Mouse (Mus musculus) monocyte, adult 2 months (primary cell): ENCODE measurements around the gene Thegl.
"Not testable (repeated sequence)": the region's sequence is repeated elsewhere in the genome, so short reads cannot be mapped to it uniquely, and the experiment has no call there.

ENCODE experiments used
- DNase-seq, 2 experiments: peaks; one replicate each; pipeline ENCODE4 v3.0.0; 2022; ENCODE audit warnings: low spot score in 2 of 2, low read depth in 1 of 2

The Thegl gene

GRCm38 (mm10) chr5:77015544-77016482 is at the start of gene Thegl:
Gene Thegl (plus strand): TSS chr5:77016023.
- DNase-seq: peak; percentile 56 to 71

DNA sequence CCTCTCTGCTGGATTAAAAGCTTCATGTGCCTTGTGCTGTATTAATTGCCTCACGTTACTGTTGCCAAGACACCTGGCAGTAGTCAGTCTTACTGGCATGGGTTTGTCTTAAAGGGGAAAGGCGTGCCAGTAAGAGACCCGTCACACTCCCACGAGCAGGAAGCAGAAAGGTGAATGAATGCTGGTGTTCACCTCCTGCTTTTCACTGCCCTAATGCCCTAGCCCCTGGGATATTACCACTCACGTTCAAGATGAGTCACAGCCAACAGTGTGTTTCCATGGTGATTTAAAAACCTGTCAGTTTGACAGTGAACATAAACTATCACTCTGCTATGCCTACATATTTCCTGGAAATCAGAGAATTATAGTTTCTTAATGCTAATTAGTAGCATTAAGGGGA is 46.6 kb upstream of the Thegl start:
- DNase-seq: no peak

- not testable (repeated sequence) for DNase-seq
Observed at GRCm38 (mm10) chr5:76971115-76971514, 44.7 kb upstream of the Thegl start.

DNA sequence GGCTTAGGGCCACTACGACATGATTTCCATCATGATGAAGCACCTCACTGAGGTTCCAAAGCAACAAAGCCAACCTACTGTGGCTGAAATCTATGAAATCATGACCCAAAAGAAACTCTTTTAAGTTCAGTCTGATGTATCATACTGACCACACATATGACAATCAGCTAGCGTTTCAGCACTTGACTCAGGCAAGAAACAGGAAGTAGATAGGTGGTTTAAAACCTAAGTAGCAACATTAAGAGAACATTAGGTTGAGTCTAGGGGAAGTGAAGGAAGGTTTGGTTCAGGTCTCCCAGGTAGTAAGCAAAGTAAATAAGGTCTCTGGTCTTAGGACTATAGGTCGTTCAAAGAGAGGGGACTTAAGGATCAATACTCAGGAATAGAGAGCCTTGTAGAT is 42.3 kb upstream of the Thegl start:
- no peak for DNase-seq

- no peak for DNase-seq
Observed at GRCm38 (mm10) chr5:76974207-76974553, 41.6 kb upstream of the Thegl start.

DNA sequence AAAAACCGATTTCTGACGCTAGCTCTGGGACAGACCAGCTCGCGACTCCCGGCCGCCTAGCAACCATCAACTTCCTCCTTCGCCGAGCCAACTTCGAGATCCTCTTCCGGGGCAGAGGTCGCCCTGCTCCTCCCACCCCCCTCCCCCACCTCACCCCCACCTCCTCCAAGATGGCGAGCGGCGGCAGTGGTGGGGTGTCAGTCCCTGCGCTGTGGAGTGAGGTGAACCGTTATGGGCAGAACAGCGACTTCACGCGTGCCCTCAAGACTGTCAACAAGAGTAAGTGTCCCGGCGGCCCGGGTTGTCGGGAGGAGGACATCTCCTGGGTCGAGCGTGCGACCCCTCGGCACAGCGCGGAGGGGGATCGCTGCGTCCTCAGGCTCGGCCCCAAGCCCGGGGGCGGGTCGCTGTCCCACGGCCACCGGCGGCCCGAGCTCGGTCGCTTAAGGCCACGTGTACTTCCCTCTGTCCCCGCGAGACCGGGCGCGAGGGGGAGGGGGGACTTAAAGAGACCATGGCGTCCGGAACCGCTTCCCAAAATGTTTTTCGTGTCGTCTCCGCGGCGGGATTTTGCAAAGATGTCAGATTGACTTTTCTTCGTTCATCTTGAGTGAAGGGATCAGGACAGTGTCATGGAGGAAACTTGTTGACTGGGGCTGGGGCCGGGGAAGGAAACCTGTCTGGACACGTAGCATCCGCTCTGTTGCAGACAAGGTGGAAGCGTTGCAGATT is 41.1 kb upstream of the Thegl start, which contains the start of gene Srp72:
Gene Srp72, plus strand, starts transcription at position 130 of the 732 bp plus-strand sequence.
- DNase-seq: peak; percentile 35 to 63

DNA sequence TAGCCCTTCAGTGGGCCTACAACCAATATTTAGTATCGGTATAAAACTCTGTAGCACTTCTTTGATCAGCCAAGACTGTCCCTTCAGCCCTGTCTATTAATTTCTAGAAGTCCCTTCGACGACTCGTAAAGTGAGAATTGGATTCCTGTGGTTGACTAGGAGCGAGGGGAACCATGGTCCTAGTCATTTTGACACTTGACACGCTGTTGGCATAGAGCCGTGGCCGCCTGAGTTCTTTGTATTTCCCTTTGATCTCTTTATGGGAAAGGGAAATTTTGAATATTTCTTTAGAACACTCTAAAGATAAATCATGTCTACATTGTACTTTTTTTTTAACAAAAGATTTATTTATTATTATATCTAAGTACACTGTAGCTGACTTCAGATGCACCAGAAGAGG is 40.1 kb upstream of the Thegl start:
- DNase-seq: no peak

DNA sequence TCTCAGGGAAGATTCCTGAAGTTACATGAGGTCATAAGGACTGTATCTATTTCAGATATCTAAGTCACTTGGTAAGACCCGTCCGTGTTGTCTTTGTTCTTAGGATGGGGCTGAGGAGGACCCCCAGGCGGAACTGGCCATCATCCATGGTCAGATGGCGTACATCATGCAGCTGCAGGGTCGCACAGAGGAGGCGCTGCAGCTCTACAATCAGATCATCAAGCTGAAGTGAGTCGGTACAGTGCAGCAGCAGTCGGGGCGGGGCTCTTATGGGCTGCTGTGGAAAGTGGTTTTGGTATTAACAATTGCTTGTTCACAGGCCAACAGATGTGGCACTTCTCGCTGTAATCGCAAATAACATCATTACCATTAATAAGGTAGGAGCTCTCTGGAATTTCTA is 31.8 kb upstream of the Thegl start:
- no peak for DNase-seq

DNA sequence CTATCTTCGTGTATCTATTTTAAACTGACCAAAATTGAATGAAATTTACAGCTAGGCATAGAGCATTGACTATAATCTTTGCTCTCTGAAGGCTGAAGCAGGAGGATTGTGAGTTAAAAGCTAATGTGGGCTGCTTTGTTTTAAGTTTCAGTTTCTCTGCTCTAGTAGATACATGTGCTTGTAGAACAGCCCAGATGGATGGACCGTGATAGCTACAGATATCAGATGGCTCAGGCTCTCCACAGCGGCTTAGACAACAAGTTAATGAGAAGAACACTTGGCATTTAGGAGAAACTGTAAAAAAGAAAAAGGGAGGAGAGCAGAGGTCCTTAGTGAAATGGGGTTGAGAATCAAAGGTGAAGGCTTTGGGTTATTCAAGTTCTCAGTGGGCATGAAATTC is 25.0 kb upstream of the Thegl start:
- DNase-seq: no peak

- no peak for DNase-seq
Observed at GRCm38 (mm10) chr5:76993174-76993814, 22.5 kb upstream of the Thegl start.

DNA sequence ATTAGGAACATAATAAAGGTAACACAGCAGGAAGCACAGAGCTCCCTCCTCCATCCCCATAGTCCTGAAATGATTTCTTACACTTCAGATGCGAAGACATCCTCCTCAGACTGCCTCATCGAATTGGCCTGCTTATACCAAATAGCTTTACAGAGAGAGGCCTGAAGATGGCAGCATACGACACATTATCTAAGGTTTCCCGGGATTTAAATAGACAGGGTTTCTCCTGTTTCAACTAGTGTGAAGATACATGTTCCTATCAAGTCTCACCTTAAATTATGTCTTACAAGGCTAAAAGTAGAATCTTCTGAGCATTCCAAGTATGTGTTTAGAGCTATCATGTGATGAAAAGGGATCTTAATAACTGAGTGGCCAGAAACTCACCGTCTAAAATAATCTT is 17.4 kb upstream of the Thegl start:
- no peak for DNase-seq

DNA sequence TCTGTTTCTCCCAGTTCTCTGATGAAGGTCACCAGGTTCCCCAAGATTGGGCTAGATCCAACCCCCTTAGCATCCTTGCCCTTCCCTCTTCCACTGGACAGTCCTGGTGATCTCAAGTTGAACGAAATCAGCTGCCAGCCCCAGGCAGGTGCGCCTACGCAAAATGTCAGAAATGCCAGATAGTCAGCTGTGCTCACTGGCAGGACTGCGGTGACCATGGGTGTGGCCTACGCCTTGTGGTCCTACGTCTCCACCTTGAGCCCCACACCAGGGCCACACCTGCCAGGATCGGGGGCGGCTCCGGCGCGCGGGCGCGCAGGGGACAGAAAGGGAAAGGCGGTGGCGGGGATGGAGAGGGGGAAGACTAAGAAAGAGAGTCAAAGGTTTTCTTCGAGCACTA is 14.6 kb upstream of the Thegl start:
- DNase-seq: no peak

- DNase-seq: no peak
Observed at GRCm38 (mm10) chr5:77004051-77004821, 11.6 kb upstream of the Thegl start, which contains the start of gene Arl9. Gene Arl9 (plus strand): TSS chr5:77004055.

- DNase-seq: no peak
Observed at GRCm38 (mm10) chr5:77010352-77010751, 5.5 kb upstream of the Thegl start.

DNA sequence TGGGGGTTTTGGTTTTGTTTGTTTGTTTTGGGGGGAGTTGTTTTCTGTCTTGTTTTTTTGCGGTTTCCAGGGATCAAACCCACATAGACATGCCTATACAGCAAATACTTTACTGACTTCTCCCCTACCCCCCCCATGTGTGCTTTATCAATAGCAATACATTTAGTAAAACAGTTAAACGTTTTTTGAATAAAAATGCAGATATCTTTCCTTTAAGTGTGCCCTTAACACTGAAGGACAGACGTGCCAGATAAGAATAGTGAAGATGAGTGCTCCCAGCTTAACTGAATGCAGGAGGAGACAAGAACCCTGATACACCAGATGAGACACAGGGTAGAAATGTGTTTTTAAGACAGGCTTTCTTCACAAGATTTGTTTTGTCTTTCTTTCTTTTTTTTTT is 4.7 kb upstream of the Thegl start:
- DNase-seq: no peak

- peak; percentile 34 to 41 for DNase-seq
Observed at GRCm38 (mm10) chr5:77013171-77013570, 2.7 kb upstream of the Thegl start.

DNA sequence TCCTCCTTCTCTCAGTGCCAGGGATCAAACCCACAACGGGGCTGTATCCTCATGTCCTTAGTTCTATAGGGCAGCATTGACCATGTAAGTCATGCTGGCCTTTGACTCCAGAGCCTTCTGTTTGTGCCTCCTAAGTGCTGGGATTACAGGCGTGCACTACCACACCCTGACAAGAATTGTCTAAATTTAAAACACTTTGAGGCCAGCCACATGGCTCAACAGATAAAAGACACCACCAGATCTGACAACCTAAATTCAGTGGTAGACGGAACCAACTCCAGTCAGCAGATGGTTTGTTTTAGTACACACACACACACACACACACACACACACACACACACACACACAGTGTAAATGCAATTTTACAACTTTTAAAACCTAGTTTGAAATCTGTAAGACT is 12.2 kb downstream of the Thegl start:
- no peak for DNase-seq

DNA sequence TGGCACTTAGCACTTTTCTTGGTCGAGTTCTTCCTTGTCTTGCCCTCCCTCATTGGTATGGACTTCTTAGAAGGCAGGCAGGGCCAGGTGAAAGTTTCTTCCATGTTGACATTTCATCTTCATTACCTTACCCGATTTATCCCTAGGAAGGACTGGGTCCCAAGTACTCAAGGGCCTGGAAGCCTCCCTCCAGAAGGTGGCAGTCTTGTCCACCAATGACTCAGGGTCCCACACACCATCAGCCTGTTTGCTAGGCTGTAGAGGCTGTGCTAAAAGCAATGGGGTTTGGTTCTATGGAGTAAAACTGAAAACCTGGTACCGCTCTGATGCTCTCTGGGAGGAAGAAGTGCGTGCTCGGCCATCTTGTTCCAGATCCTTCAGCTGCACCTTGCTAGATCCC is 13.9 kb downstream of the Thegl start:
- DNase-seq: peak in 1 of 2 experiments; percentile 33

- DNase-seq: not testable (repeated sequence)
Observed at GRCm38 (mm10) chr5:77035101-77035500, 19.3 kb downstream of the Thegl start.

DNA sequence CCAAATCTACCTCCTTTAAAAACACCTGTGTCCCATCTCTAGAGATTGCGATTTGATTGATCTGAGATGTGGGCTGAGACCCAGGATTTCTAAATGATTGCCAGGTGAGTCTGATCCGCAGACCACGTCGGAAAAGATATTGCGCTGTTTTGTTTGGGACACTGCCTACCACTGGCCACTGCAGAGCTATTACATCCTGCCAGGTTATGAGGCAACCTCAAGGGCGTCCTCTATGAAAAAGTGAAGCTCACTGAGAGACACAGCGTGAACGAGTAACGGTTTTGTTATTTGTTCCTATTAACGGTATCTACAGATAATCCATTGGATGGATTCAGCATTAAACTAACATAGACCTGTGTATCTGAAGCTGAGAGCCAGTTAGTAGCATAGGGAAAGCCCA is 22.6 kb downstream of the Thegl start:
- DNase-seq: no peak

DNA sequence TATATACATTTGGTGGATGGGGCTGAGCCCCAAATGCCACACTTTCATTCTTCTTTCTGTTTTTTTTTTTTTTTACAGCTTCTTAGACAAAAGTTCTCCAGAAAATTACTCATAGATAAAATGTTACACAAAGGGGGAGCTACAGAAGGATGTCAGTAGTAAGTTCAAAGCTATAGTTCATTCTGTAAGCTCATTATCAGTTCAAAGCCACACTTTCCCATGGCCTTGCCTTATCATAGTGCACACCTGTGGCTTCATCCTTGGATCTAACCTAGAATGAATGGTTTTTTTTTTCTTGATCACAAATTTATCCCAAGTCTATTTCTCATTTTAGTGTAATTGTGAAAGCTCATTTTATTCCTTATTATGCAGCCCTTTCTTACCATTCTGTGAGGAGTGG is 23.6 kb downstream of the Thegl start:
- no peak for DNase-seq
